Mouse (Mus musculus): ENCODE measurements at regions not wholly inside any gene's neighbourhood (a gene's known extent, or its start where the extent isn't known, plus 50 kb on each side); places are given as distances from the start of the nearest gene placed in this dataset.

DNA sequence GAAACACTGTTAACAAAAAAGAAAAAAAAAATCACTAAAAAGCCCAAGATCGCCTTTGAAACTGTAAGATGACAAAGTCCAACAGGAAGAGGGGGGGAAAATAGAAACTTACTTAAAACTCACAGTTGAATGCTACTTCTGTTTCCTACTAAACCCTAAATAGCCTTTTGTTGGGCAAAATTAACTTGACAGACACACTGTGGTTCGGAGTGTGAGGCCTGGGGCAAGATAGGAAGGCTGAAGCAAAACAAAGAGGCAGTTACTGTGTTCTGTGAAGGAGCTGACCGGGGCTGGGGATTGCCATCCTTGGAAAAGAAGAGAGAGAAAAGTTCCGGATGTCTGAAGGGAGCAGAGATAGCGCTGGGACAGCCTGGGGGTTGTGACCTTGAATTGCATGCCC is 627.7 kb upstream of the Pkn2 start:
- no peak for DNase-seq (ENCODE audit: low read depth, low spot score)
- H3K4me1 ChIP-seq (ENCODE audit: control insufficient read depth in 1 of 2, insufficient read depth in 2 of 2, low read length in 2 of 2), result no peaks in the 10 kb centered on the region
- no peak overlapping the region for H3K27ac ChIP-seq (ENCODE audit: control insufficient read depth, low read depth, low read length)
- no peak overlapping the region for H3K9ac ChIP-seq (ENCODE audit: control insufficient read depth, low read depth, low read length, poor library complexity, severe bottlenecking)
- no peaks in the 10 kb centered on the region for H3K9me3 ChIP-seq (replicated peaks; ENCODE audit: insufficient read depth, low read length)
- H3K27me3 ChIP-seq (ENCODE audit: control insufficient read depth in 1 of 2, insufficient read depth in 2 of 2, low read length in 2 of 2), result no peaks in the 10 kb centered on the region
- no peaks in the 10 kb centered on the region for H3K79me2 ChIP-seq (ENCODE audit: control insufficient read depth, insufficient read depth, low read length, poor library complexity)
- H3K36me3 ChIP-seq (ENCODE audit: control insufficient read depth in 1 of 2, insufficient read depth in 2 of 2, low read length in 2 of 2), result no peaks in the 10 kb centered on the region
- TF ChIP-seq TBP (IDR thresholded peaks at IDR 0.05; ENCODE audit: low read depth, low read length), result no peak
- H3K4me3 ChIP-seq (ENCODE audit: control insufficient read depth in 1 of 2, insufficient read depth in 1 of 2, low read depth in 2 of 2, low read length in 2 of 2), result no peak overlapping the region

DNA sequence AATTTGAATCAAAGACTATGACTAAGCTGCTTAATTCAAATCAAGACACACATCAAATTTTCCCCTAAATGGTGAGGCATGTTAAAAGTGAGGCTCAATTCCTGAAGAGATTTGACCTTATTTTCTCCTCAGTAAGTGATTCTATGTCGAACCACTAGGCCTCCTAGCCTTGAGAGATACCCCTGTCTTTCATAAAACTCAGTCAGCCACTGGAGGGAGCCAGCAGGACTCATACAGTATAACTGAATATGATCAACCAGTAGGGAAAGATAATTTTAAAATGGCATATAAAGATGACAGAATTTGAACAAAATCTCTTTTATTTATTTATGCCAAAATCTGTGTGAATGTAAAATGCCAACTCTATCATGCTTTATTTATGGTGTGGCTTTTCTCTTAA is 626.5 kb upstream of the Pkn2 start:
- Histone ChIP-seq H3K36me3 (ENCODE audit: control insufficient read depth in 1 of 2, insufficient read depth in 2 of 2, low read length in 2 of 2) (no peaks in the 10 kb centered on the region), H3K9ac (ENCODE audit: control insufficient read depth, low read depth, low read length, poor library complexity, severe bottlenecking) (no peak overlapping the region), H3K27me3 (ENCODE audit: control insufficient read depth in 1 of 2, insufficient read depth in 2 of 2, low read length in 2 of 2) (no peaks in the 10 kb centered on the region), H3K27ac (ENCODE audit: control insufficient read depth, low read depth, low read length) (no peak overlapping the region), H3K4me1 (ENCODE audit: control insufficient read depth in 1 of 2, insufficient read depth in 2 of 2, low read length in 2 of 2) (no peaks in the 10 kb centered on the region), H3K9me3 (replicated peaks; ENCODE audit: insufficient read depth, low read length) (no peaks in the 10 kb centered on the region), H3K4me3 (ENCODE audit: control insufficient read depth in 1 of 2, insufficient read depth in 1 of 2, low read depth in 2 of 2, low read length in 2 of 2) (no peak overlapping the region), H3K79me2 (ENCODE audit: control insufficient read depth, insufficient read depth, low read length, poor library complexity) (no peaks in the 10 kb centered on the region)
- no peak for DNase-seq (ENCODE audit: low read depth, low spot score)
- no peak for TF ChIP-seq ETS1 (IDR thresholded peaks at IDR 0.05; ENCODE audit: low read depth, low read length)
- TF ChIP-seq POLR2A (IDR thresholded peaks at IDR 0.05; ENCODE audit: control insufficient read depth in 1 of 2, insufficient read depth in 1 of 2, low read depth in 1 of 2, low read length in 2 of 2, poor library complexity in 1 of 2), result no peak
- no peak for TF ChIP-seq HCFC1 (IDR thresholded peaks at IDR 0.05; ENCODE audit: low read depth, low read length)
- TF ChIP-seq TCF12 (IDR thresholded peaks at IDR 0.05; ENCODE audit: low read depth, low read length), result no peak
- no peak for TF ChIP-seq EP300 (IDR thresholded peaks at IDR 0.05; ENCODE audit: low read depth in 1 of 2, low read length in 2 of 2)
- TF ChIP-seq CHD2 (IDR thresholded peaks at IDR 0.05; ENCODE audit: low read length), result no peak

DNA sequence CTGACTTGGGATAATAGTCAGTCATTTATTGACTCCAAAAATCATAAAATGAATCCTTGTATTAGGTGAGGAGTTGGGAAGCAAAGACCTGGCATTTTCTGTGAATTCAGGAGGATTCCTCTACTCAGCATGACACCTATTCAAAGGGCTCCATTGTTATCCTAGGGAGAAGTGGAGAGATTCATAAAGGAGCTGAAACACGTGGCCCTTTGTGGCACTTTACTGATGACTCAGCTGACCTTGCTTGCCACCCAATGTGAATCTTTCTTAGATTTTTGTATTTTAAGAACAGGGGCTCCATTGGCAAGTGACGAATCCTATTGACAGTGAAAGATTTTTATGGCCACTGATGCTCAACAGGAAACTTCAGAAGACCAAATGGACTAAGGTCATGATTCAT is 619.2 kb upstream of the Pkn2 start:
- H3K9me3 ChIP-seq (replicated peaks; ENCODE audit: insufficient read depth, low read length), result no peaks in the 10 kb centered on the region
- H3K4me1 ChIP-seq (ENCODE audit: control insufficient read depth in 1 of 2, insufficient read depth in 2 of 2, low read length in 2 of 2), result no peaks in the 10 kb centered on the region
- no peak overlapping the region for H3K4me3 ChIP-seq (ENCODE audit: control insufficient read depth in 1 of 2, insufficient read depth in 1 of 2, low read depth in 2 of 2, low read length in 2 of 2)
- no peak overlapping the region for H3K27ac ChIP-seq (ENCODE audit: control insufficient read depth, low read depth, low read length)
- no peaks in the 10 kb centered on the region for H3K36me3 ChIP-seq (ENCODE audit: control insufficient read depth in 1 of 2, insufficient read depth in 2 of 2, low read length in 2 of 2)
- no peak overlapping the region for H3K9ac ChIP-seq (ENCODE audit: control insufficient read depth, low read depth, low read length, poor library complexity, severe bottlenecking)
- H3K79me2 ChIP-seq (ENCODE audit: control insufficient read depth, insufficient read depth, low read length, poor library complexity), result no peaks in the 10 kb centered on the region
- no peak for DNase-seq (ENCODE audit: low read depth, low spot score)
- no peaks in the 10 kb centered on the region for H3K27me3 ChIP-seq (ENCODE audit: control insufficient read depth in 1 of 2, insufficient read depth in 2 of 2, low read length in 2 of 2)
- no peak for TF ChIP-seq ELF1 (IDR thresholded peaks at IDR 0.05; ENCODE audit: low read depth, low read length)
- TF ChIP-seq MAFK (IDR thresholded peaks at IDR 0.05; ENCODE audit: borderline replicate concordance, low read depth, low read length), result no peak
- TF ChIP-seq MEF2A (IDR thresholded peaks at IDR 0.05; ENCODE audit: extremely low read depth, insufficient replicate concordance, low read depth, low read length, poor library complexity, severe bottlenecking), result no peak
- no peak for TF ChIP-seq ZC3H11A (IDR thresholded peaks at IDR 0.05; ENCODE audit: low read depth, low read length)
- no peak for TF ChIP-seq USF1 (IDR thresholded peaks at IDR 0.05; ENCODE audit: low read depth, low read length)
- no peak for TF ChIP-seq TBP (IDR thresholded peaks at IDR 0.05; ENCODE audit: low read depth, low read length)
- TF ChIP-seq JUND (IDR thresholded peaks at IDR 0.05; ENCODE audit: low read depth, low read length), result no peak
- no peak for TF ChIP-seq UBTF (IDR thresholded peaks at IDR 0.05; ENCODE audit: borderline replicate concordance, insufficient read depth, low read depth, low read length)
- no peak for TF ChIP-seq ZKSCAN1 (IDR thresholded peaks at IDR 0.05; ENCODE audit: low read depth, low read length)
- TF ChIP-seq CHD1 (IDR thresholded peaks at IDR 0.05; ENCODE audit: low read depth, low read length), result no peak
- TF ChIP-seq SIN3A (IDR thresholded peaks at IDR 0.05; ENCODE audit: low read length), result no peak
- no peak for TF ChIP-seq MAZ (IDR thresholded peaks at IDR 0.05; ENCODE audit: low read depth, low read length)
